Mouse (Mus musculus) left cerebral cortex, postnatal 10 days (tissue): Measurements from ENCODE around the gene Macc1. TPM values are rescaled to one million over a fixed set of nuclear protein-coding genes. Genes with fewer than 3 reads are reported as not detected.
A peak's percentile ranks its signal among the peaks of the same experiment; 100 is the strongest.
"Not testable (repeated sequence)": the region's sequence is repeated elsewhere in the genome, so short reads cannot be mapped to it uniquely, and the experiment has no call there.

ENCODE experiments used
- DNase-seq, 2 experiments: peaks; one replicate each; pipeline ENCODE4 v3.0.0; 2021 to 2022; ENCODE audit warnings: low spot score in 2 of 2, mixed read lengths in 1 of 2; ENCODE audit errors: extremely low spot score in 1 of 2
- intact Hi-C: fragments of 180-260 bp; cut with DNase I; formaldehyde crosslinking; loops from one replicate; pipeline ENCODE4 v1.15.1; 2025
- total RNA-seq, 2 experiments: library from RNA; stranded (reverse); gene quantifications; 2 replicates each; pipeline ENCODE4 v1.2.3; 2021

Macc1 gene
- under 1 TPM; 0.06 to 0.11 TPM for total RNA-seq

DNA sequence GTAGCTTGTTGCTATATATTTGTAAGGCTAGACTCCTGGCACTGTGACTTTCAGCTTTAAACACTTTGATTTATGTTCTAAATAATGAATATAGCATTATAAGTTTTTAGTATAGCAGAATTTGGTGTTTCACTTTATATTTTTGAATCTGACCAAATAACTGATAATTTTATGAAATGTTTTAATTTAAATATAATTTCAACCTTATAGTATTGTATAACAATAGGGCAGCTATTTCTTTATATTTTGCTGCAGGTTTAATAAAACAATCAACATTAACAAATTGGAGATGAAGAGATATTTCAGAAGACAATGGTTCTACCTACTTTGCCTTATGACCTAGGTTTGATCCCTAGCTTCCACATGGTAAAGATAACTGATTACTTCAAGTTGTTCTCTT lies at the start of gene Macc1:
Gene Macc1 (plus strand): TSS at position 301 of the 400 bp plus-strand sequence.
- intact Hi-C loops, result no loop called here
- DNase-seq, result no peak

DNA sequence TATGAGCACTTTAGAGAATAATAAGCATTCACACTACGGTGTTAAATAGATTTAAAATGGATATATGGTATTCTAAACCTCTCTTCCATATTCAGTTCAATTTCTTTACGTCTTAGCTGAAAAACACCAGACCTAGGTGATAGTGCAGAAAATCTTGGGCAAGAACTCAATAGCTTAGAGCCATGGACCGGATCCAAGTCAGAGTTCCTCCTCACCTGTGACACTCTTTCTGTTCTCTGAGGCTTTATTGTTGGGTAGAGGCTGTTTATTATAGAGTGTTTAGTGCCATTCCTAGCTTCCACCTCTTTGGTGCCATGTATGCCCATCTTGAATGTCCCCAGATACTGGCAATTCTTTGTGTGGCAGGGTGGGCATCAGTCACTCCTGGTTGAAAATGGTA lies 49.6 kb upstream of the Macc1 start:
- DNase-seq, result no peak
- intact Hi-C loops, result no loop called here

DNA sequence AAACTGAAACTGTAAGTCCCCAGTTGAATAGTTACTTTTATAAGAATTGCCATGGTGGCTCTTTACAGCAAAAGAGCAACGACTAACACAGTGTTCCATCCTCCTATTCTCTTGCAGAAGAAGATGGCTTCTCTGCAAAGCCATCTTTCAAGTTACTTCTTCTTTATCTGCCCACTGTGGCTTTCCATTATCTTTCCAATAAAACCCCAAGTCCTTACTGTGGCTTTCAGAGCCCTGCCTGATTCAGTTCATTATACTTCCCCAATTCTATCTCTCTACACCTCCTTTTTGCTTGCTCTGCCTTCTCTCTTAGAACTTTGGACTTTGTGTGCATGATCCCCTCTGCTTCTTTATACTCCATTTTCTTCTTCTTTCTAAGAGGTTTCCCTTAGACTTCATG lies 45.3 kb upstream of the Macc1 start:
- DNase-seq, result no peak
- intact Hi-C loops, result no loop called here

DNA sequence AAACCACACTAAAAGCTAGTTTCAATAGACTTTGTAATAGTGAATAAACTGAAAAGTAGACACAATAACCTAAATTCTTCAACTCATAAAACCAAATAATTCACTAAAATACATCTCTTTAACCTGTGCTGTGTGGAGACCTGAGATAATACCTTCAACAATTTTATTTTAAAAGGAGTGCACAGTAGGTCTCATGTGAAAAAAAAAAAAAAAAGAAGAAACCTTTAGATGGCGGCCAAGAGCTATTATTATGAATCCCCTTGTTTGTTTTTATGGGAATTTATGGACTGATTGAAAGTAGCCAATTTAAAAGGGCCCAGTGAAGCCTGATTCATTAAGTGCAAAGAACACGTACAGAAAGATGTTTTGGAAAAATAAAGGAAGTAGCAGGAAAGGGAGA lies 44.0 kb upstream of the Macc1 start:
- intact Hi-C loops, result no loop called here
- DNase-seq, result no peak

DNA sequence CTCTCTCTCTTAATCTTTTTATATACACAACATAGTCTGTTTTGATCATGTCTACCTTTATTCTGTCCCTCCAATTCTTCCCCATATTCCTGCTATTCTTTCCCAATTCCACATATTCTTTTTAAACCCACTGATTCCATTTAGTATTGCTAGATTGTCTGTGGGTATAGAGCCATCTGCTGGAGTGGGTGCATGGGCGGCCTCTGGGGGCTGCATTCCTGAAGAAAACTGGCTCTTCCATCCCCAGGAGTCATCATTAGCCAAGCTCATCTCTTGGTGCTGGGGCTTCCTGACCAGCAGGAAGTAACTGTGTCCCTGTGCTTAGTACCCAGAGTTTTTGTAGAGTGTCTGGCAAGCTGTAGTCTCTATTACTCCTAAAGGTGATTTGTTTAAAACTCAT lies 42.1 kb upstream of the Macc1 start:
- no peak for DNase-seq
- intact Hi-C loops, result no loop called here

DNA sequence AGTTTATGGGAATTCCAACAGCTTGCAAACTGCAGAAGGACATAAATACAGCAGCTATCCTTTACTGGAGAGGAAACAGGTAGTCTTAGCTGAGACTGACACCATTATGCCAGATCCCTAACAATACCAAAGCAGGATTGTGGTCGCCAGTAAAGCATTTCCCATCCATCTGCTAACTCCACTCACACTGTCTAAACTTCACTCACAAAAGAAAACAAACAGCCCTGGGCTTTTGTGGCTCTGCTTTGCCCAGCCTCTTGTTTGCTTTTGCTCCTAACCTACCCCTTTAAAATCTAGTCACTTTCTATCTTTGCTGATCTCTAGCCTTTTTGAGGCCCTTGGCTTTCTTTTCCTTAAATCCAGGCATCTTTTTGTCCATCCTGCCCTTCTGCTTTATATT lies 40.5 kb upstream of the Macc1 start:
- no peak for DNase-seq
- intact Hi-C loops, result no loop called here

DNA sequence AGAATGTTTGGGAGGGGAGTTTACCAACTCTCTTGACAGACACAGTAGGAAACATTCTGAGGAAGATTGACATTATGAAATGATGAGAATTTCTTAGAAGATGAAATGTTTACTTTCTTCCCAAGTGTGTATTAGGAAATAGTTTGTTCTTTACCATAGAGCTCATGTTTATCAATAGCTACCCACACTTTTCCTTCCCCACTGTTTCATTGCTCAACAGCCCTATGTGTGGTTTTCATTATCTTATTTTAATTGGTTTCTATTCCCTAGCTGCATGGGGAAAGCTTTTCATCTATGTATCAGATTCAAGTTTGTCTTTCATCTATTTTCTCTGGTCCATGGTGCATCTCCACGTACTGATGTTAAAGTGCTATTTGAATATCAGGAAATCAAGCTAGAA lies 37.8 kb upstream of the Macc1 start:
- intact Hi-C loops, result no loop called here
- DNase-seq, result no peak

DNA sequence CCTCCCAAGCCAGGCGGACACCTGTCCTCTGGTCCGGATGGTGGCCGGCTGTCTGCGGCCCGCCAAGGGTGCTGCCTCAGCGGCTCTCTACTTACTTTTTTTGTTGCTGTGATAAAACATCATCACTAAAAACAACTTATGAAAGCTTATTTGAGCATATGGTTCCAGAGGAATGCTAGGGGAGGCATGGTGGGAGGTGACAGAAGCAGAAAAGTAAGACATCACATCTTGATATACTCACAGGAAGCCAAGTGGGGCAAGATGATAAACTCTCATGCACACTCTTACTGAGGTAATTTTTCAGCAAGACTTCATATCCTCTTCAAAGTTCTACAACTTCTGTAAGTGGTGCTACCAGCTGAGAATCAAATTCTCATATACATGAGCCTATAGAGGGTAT lies 22.5 kb upstream of the Macc1 start:
- intact Hi-C loops, result no loop called here
- DNase-seq, result no peak

DNA sequence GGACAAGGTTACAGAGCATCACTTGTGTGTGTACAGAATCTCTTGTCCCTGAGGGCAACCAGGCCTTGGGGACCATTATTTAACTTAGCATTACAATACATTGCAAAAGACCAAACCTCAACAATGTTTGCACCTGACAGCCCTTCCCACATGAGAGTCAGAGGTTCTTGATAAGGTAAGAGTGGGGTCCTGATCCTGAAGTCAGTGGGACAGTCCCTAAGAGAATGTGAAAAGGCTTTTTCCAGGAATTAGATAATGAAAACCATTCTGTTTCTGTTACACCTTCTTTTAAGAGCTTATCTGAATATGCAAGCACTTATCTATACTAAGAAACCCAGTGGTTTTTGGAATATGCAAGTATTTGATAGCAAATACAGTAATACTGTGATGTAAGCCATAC lies 10.5 kb upstream of the Macc1 start:
- intact Hi-C loops, result no loop called here
- DNase-seq, result no peak

DNA sequence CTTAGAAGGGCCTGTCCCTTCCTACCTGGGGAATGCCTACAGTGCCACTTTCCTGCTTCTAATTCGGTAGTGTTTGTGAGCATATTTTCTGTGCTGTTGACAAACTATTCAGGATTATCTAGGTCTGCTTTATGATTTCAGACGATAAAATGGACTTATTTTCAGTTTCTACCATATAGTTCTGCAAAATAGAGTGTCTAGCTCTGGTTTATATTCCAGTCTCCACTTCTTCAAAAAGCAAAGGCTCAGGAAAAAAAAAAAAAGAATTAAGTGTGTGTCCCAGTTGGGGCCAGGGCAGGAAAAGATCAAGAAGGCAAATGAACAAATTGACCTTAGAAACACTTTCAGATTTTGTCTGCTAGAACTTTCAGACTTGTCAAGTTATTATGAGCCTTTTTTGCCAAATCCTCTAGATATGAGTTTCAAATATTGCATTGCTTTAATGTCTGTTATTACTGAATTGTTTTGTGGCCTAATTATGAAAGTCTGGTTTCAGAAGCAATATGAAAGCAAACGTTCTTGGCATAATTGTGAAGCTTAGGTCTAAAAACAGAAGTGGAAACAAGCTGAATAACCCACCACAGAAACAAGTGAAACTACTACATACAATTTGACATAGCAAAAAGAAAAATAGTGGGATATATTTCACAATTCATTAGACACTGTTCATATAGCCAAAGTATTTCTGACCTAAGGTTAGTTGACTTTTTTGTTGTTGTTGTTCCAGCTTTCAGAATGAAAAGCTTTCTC lies 881 bp upstream of the Macc1 start:
- intact Hi-C loops, result no loop called here
- no peak for DNase-seq

DNA sequence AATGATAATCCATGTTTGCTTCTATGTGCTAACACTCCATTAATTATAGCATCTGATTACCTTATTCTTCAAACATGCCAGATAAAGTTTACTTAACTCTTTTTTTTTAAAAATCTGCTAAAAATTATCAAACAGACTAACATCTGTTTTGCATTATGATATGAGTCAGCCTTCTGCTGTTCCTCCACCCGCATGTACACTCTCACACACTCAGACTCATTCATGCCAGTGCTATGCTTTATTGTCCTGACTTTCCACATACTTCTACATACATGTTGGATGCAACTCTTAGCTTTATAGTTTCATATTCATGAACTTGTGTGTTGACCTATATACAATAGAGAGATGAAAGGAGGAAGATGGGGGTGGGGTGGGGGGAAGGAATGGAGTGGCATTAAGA lies 4.7 kb downstream of the Macc1 start:
- intact Hi-C loops, result no loop called here
- no peak for DNase-seq

DNA sequence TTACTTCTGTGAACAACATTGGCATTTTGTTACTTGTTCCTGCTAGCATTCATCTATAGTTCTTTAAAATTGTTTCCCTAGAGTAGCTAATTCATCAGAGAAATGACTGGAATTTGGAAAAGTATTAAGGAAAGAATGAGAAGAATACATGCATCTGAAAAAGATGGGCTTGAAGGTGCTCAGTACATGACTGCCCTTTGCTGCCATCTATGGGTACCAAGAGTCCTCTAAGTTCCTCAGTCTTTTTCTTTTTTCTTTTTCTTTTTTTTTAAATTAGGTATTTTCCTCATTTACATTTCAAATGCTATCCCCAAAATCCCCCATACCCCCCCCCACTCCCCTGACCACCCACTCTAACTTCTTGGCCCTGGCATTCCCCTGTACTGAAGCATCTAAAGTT lies 11.3 kb downstream of the Macc1 start:
- DNase-seq, result no peak
- intact Hi-C loops, result loop anchor here (10.0 kb wide), 1 partner anchor 331 kb away; no protein-coding TSS in a partner anchor

DNA sequence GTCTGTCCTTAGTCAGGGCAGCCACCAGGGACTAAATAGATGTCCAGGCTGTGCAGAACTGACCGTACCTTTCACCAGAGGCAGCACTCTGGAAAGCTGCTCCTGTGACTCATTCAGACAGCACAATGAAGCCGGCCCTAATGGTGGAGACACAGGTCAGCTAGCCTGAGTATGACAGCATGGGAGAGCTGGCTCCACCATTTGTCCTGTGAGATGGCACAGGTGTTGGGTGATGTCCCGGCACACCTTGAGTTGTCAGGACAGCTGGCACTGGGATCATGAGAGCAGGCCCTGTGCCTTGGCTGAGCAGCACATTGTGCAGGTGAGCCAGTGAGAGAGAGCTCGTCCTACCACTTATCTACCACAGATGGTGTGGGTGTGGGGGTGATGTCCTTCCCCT lies 16.6 kb downstream of the Macc1 start:
- DNase-seq, result no peak
- intact Hi-C loops, result no loop called here

DNA sequence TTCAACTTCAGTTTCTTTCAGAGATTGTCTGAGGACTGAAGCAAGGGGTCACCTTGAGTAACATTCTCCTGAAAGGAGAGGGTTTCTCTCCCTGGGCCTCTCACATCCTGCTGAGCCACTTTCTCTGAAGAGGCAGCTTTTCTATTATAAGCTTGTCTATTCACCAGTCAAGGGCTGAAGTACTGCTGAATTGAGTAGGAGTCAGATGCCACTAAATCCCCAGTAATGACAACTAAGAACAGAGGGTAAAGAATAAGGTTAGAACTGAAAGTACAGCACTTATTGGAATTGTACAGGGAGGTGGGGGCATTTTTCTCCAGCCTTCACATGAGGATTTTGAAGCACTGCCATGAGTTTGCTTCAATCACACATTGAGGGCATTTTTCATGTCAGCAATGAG lies 19.3 kb downstream of the Macc1 start:
- no peak for DNase-seq
- intact Hi-C loops, result no loop called here

DNA sequence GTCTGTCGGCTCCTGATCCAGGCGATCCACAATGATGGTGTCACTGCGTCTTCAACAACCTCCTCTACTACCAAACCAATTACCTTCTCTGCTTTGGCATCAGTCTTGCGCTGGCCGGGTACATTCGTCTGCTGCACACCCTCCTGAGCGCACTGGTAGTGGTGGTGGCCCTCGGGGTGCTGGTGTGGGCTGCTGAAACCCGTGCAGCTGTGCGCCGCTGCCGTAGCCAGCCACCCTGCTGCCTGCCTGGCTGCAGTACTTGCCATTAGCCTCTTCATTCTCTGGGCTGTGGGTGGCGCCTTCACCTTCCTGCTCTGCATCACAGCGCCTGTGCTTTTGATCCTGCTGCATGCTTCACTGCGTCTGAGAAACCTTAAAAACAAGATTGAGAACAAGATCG lies 38.5 kb downstream of the Macc1 start:
- intact Hi-C loops, DNase-seq: not testable (repeated sequence)

DNA sequence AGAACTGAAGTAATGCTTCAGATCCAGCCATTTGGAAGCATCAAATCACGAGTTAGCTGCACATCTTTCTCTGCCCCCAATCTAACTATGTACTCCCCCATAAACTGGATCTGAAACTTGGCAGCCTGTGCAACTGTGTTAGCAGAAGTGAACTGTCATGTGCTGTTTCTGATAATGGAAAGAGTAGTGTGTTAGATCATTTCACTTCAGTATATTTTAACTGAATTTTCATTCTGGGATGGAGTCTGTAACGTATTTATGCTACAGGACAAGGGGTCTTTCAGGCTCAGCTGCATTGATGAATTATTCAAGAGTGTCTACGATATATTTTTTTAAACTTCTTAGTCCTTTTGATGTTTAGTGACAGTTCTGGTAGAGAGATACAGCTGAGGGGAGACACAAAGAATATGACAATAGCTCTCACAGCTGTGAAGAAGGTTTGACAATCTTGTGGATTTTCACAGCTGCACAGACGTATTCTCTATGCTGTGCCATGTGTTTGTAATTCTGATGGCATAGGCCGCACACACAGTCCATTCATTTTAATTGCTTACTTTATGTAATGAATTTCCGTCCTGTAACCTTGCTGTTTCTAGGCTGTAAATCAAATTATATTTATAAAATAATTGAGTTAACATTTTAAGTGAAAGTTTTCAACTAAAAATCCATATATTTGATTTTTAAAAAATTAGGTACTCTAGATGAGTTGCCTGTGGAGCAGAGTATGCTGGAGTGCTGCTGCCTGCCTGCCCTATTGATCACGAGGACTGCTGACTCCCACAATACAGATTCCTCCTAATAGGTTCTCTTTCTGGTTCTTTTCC lies 43.6 kb downstream of the Macc1 start:
- intact Hi-C loops, result no loop called here
- peak in 1 of 2 experiments; percentile 6 for DNase-seq

DNA sequence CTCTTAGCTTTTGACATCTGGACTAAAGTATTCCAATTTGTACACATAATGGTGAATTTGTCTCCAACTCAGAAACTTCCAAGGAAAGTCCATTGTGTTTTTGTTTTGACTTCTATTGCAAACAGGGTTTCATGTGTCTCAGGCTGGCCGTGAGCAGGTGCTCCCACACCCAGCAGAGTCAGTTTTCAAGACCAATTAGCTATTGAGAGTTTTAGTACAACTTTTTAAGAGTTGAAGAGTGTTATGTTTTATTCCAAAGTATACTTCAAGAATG lies 44.1 kb downstream of the Macc1 start:
- intact Hi-C loops, result no loop called here

DNA sequence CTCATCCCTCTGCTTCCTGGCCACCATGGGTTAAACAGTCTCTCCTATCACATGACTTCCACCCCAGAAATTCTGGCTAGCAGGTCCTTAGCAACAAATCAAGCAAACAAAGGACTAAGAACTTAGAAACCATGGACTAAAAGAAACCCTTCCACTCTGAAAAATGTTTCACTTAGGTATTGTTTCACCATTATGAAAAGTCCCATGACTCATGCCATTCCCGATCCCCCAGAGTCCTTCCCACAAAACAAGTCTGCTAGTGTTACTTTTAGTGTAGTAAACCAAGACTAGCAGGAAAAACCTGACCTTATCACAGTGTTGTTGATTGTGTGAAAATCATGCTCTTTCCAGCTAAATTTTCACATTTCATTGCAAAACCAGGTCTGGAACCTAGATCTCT lies 51.0 kb downstream of the Macc1 start:
- intact Hi-C loops, result no loop called here
- no peak for DNase-seq

More for the DNA sequence above, 44.1 kb downstream of the Macc1 start:
- DNase-seq, result no peak

DNA sequence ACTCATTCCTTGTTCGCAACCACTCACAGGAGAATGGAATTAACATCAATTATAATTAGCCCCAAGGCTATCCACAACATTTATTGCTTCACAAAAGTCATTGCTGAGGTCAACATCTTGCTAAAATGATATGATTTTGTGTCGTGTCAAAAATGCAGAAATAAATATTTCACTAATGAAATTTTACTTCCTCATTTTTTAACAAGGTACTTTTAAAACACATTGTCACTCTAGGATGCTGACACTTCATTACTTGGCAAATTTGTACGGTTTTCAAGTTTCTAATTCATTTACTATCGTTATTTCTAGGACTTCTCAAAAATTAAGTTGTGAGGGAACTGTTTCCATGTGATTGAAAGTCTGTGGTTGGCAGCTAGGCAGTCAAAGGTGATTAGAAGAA lies 55.8 kb downstream of the Macc1 start:
- intact Hi-C loops, result no loop called here
- no peak for DNase-seq

DNA sequence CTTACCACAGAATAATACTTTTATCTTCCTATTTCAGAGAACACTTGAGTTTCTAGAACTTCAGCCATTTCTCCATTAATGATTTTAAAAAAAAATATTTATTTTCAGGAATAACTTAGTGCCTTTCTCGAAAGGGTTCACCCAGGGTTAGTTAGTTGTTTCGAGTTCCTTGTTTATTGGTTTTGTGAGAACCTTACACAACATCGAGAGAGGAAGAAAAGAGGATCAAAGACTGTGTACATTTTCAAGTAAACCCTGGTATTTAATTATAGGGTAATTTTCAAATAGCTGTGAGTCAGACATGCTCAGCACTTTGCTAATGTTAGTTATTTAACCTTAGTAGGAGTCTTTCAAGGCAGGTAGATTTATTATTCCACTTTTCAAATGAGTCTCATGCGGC lies 58.3 kb downstream of the Macc1 start:
- intact Hi-C loops, result no loop called here
- no peak for DNase-seq

DNA sequence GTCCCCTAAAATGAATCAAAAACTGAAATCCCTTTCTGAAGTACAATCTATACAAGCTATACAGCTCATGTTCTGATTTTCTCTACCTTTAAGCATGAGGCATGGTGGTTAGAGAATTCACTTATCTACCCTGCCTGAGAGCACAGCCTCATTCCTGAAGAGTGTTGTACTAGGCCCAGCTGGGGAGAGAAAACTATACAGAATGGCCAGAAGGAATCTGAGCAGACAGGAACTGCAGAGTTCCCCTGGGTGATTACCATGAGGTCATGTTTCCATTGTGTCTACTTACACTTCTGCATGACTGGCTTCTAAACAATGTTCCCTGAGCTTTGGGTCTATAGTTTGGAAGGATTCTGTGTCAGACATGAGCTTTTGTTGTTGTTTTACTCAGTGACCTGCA lies 62.8 kb downstream of the Macc1 start:
- DNase-seq, result no peak
- intact Hi-C loops, result no loop called here
